Mouse (Mus musculus): ENCODE results near the gene Sult1a1. TPM values are rescaled to one million over a fixed set of nuclear protein-coding genes. Genes with fewer than 3 reads are reported as not detected.
"Not testable (repeated sequence)": the region's sequence is repeated elsewhere in the genome, so short reads cannot be mapped to it uniquely, and the experiment has no call there.

The Sult1a1 gene
- polyA plus RNA-seq, 1 experiment from 2014 or later: 58.4 TPM

GRCm38 (mm10) chr7:126689021-126689420 is 12.8 kb upstream of the Sult1a1 start:
- H3K27ac ChIP-seq (ENCODE audit: low read length): no peak overlapping the region
- H3K4me2 ChIP-seq (replicated peaks; ENCODE audit: low read depth, low read length): no peak overlapping the region
- TF ChIP-seq EP300 (IDR thresholded peaks at IDR 0.05) (no peak), CTCF (IDR thresholded peaks at IDR 0.05) (no peak)
- ATAC-seq (no peak), DNase-seq (ENCODE audit: low spot score) (no peak)
- no peaks in the 10 kb centered on the region for H3K9me3 ChIP-seq (ENCODE audit: low read length)
- no peaks in the 10 kb centered on the region for H3K4me1 ChIP-seq (ENCODE audit: insufficient read depth, low read depth, low read length)
- 72% methylated on average over 3 of the region's 3 CpGs for WGBS
- H3K9ac ChIP-seq (replicated peaks; ENCODE audit: low read depth): no peak overlapping the region
- no peak overlapping the region for H3K4me3 ChIP-seq (ENCODE audit: low read depth, low read length)
- 0 out of 2 replicates have a peak, but pooled peaks cover 6% of the 10 kb centered on the region for H3K36me3 ChIP-seq (ENCODE audit: insufficient read depth, low read length)
- no peaks in the 10 kb centered on the region for H3K27me3 ChIP-seq (replicated peaks; ENCODE audit: insufficient read depth, low read length)

DNA sequence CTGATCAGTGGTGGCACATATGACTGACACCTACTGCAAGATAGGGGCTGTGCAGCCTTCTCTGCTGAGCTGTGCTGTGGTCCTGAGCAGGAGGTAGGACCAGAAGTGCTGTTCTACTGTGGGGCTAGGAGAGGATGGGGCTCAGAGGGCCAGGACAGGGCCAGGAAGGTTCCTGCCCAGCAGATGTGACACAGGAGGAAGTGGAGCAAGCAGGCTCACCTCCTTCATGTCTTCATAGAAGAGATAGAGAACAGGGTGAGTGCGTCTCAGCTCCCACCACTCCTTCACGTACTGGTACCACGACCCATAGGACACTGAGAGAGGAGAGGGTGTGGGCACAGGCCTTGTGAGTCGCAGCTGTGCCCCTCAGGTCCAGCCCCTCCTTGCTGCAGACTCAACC is 11.9 kb upstream of the Sult1a1 start:
- not testable (repeated sequence) for H3K36me3 ChIP-seq (ENCODE audit: insufficient read depth, low read length); H3K27ac ChIP-seq (ENCODE audit: low read length); H3K4me2 ChIP-seq (replicated peaks; ENCODE audit: low read depth, low read length); H3K4me3 ChIP-seq (ENCODE audit: low read depth, low read length); DNase-seq (ENCODE audit: low spot score); H3K9ac ChIP-seq (replicated peaks; ENCODE audit: low read depth); H3K9me3 ChIP-seq (ENCODE audit: low read length); H3K27me3 ChIP-seq (replicated peaks; ENCODE audit: insufficient read depth, low read length); ATAC-seq; H3K4me1 ChIP-seq (ENCODE audit: insufficient read depth, low read depth, low read length)
- WGBS: 80% methylated on average over 1 of the region's 4 CpGs

GRCm38 (mm10) chr7:126681221-126681620 is 5.0 kb upstream of the Sult1a1 start:
- DNase-seq (ENCODE audit: low spot score) (peak; percentile 36), ATAC-seq (no peak)
- Histone ChIP-seq H3K4me3 (ENCODE audit: low read depth, low read length) (no peak overlapping the region), H3K4me2 (replicated peaks; ENCODE audit: low read depth, low read length) (no peak overlapping the region), H3K36me3 (ENCODE audit: insufficient read depth, low read length) (no peaks in the 10 kb centered on the region), H3K4me1 (ENCODE audit: insufficient read depth, low read depth, low read length) (peaks cover 8% of the 10 kb centered on the region; the same call in 1 of the 2 replicates), H3K9ac (replicated peaks; ENCODE audit: low read depth) (no peak overlapping the region), H3K27ac (ENCODE audit: low read length) (no peak overlapping the region), H3K9me3 (ENCODE audit: low read length) (no peaks in the 10 kb centered on the region), H3K27me3 (replicated peaks; ENCODE audit: insufficient read depth, low read length) (no peaks in the 10 kb centered on the region)
- TF ChIP-seq EP300 (IDR thresholded peaks at IDR 0.05) (no peak), CTCF (IDR thresholded peaks at IDR 0.05) (no peak)
- 75% methylated on average over 5 of the region's 5 CpGs for WGBS

DNA sequence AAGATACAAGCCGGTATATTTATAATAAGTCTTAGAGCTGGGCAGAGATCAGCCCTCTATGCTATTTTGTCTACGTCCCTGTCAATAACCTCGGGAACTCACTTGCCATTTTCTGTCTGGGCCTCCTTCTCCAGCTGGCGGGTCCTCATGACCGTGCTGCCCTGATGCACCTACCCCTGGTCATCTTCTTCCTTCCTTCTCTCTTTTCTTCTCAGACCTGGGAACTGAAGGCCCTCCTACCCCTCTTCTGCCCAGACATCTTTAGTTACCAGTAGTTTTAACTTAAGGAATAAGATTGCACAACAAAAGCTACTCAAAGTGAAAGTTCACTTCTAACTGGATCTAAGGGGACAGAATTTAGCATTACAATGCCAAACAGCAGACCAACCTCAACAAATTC is 3.5 kb upstream of the Sult1a1 start:
- no peak for ATAC-seq

GRCm38 (mm10) chr7:126678545-126679341 is 2.5 kb upstream of the Sult1a1 start:
- Histone ChIP-seq H3K4me1 (ENCODE audit: insufficient read depth, low read depth, low read length) (peaks cover 20% of the 10 kb centered on the region; the same call in 1 of the 2 replicates), H3K9ac (replicated peaks; ENCODE audit: low read depth) (no peak overlapping the region), H3K4me3 (ENCODE audit: low read depth, low read length) (no peak overlapping the region), H3K27ac (ENCODE audit: low read length) (no peak overlapping the region), H3K36me3 (ENCODE audit: insufficient read depth, low read length) (no peaks in the 10 kb centered on the region), H3K4me2 (replicated peaks; ENCODE audit: low read depth, low read length) (no peak overlapping the region), H3K9me3 (ENCODE audit: low read length) (no peaks in the 10 kb centered on the region), H3K27me3 (replicated peaks; ENCODE audit: insufficient read depth, low read length) (no peaks in the 10 kb centered on the region)
- ATAC-seq (no peak), DNase-seq (ENCODE audit: low spot score) (no peak)
- TF ChIP-seq CTCF (IDR thresholded peaks at IDR 0.05): no peak
- TF ChIP-seq EP300 (IDR thresholded peaks at IDR 0.05): no peak
- 54% methylated on average over 8 of the region's 8 CpGs for WGBS

More for the DNA sequence above, 3.5 kb upstream of the Sult1a1 start:
- 83% methylated on average over 5 of the region's 5 CpGs for WGBS
- Histone ChIP-seq H3K27me3 (replicated peaks; ENCODE audit: insufficient read depth, low read length) (no peaks in the 10 kb centered on the region), H3K9ac (replicated peaks; ENCODE audit: low read depth) (no peak overlapping the region), H3K27ac (ENCODE audit: low read length) (no peak overlapping the region), H3K4me1 (ENCODE audit: insufficient read depth, low read depth, low read length) (peaks cover 20% of the 10 kb centered on the region; the same call in 1 of the 2 replicates), H3K4me2 (replicated peaks; ENCODE audit: low read depth, low read length) (no peak overlapping the region), H3K4me3 (ENCODE audit: low read depth, low read length) (no peak overlapping the region), H3K36me3 (ENCODE audit: insufficient read depth, low read length) (no peaks in the 10 kb centered on the region), H3K9me3 (ENCODE audit: low read length) (no peaks in the 10 kb centered on the region)
- TF ChIP-seq CTCF (IDR thresholded peaks at IDR 0.05) (no peak), EP300 (IDR thresholded peaks at IDR 0.05) (no peak)
- DNase-seq (ENCODE audit: low spot score): peak; percentile 40

DNA sequence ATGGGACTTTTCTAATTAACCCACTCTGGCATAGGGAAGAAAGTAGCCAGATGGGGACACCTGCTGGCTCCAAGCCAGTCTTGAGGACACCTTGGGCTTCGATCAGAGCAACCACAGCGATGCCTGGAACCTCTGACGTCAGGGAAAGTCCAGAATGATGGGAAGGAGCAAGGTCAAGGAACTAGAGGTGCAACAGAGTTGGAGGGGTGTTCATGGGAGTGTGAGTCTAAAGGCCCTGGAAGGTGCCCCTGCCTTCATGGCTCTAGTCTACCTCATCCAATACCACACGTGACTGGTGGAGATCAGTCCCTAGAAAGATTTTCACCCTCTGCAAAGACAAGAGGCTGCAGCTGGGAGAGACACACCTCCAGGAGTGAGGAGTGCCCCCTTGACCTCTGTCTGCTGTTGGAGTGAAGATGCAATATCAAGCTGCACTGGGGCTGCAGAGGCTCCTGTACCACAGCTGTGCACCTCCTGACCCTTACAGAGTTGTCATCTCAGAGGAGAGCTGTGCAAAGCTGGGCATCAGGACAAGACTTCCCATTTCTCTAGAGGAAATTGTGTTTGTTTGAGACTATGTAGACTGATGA is 494 bp upstream of the Sult1a1 start:
- DNase-seq (ENCODE audit: low spot score) (no peak), ATAC-seq (peak; percentile 21)
- Histone ChIP-seq H3K9me3 (ENCODE audit: low read length) (no peaks in the 10 kb centered on the region), H3K4me1 (ENCODE audit: insufficient read depth, low read depth, low read length) (peaks cover 20% of the 10 kb centered on the region; the same call in 1 of the 2 replicates), H3K9ac (replicated peaks; ENCODE audit: low read depth) (0 out of 2 replicates have a peak overlapping the region, but pooled peaks have one; percentile 5), H3K4me3 (ENCODE audit: low read depth, low read length) (no peak overlapping the region), H3K36me3 (ENCODE audit: insufficient read depth, low read length) (peaks cover 5% of the 10 kb centered on the region; the same call in 1 of the 2 replicates), H3K27me3 (replicated peaks; ENCODE audit: insufficient read depth, low read length) (no peaks in the 10 kb centered on the region), H3K4me2 (replicated peaks; ENCODE audit: low read depth, low read length) (peak overlapping the region; percentile 36; the same call in 1 of the 2 replicates), H3K27ac (ENCODE audit: low read length) (peak overlapping the region; percentile 84)
- TF ChIP-seq CTCF (IDR thresholded peaks at IDR 0.05): no peak
- TF ChIP-seq EP300 (IDR thresholded peaks at IDR 0.05): no peak
- WGBS: 46% methylated on average over 4 of the region's 4 CpGs

Data from lung, postnatal 0 days (tissue).